Mouse (Mus musculus) lung, postnatal 14 days (tissue): ENCODE results near the gene Gm21915.
A peak's percentile ranks its signal among the peaks of the same experiment; 100 is the strongest.

Experiments
- DNase-seq: peaks from one replicate; pipeline ENCODE4 v3.0.0; 2021

Gm21915 gene

GRCm38 (mm10) chr9:40671323-40671930 is 1.0 kb downstream of the Gm21915 start:
- no peak for DNase-seq

GRCm38 (mm10) chr9:40675203-40675958 is 5.0 kb downstream of the Gm21915 start:
- no peak for DNase-seq

GRCm38 (mm10) chr9:40678653-40679052 is 8.2 kb downstream of the Gm21915 start:
- no peak for DNase-seq

DNA sequence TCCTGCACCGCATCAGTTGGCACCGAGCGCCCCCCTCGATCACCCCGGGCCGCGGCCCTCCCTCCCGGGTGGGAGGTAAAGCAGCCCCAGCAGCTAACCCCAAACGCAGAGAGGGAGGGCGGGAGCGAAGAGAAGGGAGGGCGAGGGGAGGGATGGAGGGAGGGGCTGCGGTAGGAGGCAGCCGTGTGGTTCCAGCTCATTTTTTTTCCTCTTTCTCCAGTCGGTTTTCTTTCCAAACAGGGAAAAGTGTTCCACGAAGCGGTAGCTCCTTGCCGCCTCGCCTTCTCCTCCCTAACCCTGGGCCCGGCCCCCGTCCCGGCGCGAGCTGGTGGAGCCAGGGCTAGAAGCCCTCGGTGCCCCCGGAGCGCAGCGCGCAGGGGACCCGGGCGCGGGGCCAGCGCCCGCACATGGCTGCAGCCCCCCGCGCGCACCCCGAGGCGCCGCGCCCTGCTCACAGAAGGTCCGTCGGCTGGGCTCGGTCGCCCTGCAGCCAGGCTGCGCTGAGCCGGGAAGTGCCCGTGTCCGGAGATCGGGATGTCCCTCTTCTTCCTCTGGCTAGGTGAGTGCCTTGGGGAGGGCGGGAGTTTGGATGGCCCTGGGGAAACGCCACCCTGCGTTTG is 15.5 kb downstream of the Gm21915 start, which contains the start of gene Clmp:
TSS of gene Clmp (plus strand) at position 162 of the 620 bp plus-strand sequence.
- DNase-seq = no peak

GRCm38 (mm10) chr9:40686421-40686899 is 16.0 kb downstream of the Gm21915 start:
- no peak for DNase-seq

GRCm38 (mm10) chr9:40687053-40687452 is 16.6 kb downstream of the Gm21915 start:
- no peak for DNase-seq

DNA sequence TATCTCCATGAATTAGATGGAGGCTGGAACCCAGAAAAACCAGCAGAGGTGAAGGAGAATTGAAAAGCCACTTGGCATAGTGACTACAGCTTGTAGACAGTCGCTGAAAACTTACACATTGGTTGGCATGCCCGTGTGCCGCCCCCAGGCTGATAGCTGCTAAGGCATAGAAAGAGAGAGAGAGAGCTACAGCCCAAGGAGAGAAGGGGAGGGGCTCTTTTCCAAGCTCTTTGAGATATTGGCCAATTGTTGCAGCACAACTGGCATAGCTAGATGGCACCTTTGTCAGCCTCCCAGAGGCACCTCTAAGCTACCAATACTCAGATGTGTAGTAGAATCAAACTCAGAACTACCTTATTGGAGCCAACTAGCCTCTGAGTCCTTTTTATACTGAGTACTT is 17.1 kb downstream of the Gm21915 start:
- DNase-seq = no peak

- no peak for DNase-seq
These were observed 20.1 kb downstream of the Gm21915 start for GRCm38 (mm10) chr9:40690511-40690910.

DNA sequence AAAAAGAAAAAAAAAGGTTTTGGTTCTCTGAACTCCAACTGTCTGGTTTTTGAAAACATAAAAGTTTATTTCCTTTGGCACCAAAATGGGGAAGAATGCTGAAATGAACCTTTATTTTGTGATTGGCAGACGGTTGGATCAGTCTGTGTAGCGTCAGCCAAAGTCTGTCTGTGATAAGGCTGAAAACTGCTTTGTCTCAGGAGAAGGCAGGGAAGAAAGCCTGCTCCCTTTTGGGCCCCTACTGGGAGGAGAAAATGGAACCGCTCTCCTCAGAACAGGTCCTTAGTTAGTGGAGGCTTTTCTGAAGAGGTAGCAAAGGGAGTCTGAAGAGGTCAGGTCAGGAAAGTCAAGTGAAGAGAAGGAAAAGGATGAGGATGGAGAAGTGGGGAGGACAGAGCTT is 22.6 kb downstream of the Gm21915 start:
- DNase-seq = no peak

- DNase-seq = no peak
These were observed 23.4 kb downstream of the Gm21915 start for GRCm38 (mm10) chr9:40693768-40694167.

DNA sequence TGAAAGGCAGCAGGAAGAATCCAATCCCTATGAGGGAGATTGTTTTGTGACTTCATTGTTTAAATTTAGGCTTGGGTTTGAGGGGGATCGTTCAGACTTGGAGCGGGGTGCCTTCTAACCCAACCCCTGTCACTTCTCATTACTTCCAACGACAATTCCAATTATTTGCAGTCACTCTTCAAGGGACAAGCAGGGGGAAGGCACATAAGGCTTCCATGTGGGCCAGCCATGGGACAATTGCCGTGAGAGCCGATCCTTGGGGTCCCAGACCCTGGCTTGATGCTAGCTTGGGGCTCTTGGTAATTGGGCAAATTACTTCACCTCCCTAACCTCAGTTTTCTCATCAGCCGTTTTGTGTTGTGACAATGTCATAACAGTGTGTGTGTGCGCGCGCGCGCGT is 23.9 kb downstream of the Gm21915 start:
- no peak for DNase-seq

DNA sequence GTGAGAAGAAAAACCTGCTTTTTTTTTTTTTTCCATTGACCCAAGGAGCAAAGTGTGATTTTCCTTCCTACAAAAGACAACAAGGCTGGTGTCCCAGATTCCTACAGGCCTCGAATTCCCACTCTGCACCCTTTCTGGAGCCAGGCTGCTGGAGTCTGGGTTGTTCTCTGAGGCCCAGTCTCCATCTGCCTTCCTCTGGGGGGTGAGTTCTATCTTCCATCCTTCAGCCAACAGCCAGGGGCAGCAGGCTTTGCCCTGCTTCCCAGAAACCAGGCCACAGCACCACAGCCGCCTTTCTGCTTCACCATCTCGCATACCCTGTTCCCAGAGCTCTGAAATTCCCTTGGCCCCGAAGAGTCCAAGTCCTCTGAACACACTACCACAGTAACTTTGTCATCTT is 25.7 kb downstream of the Gm21915 start:
- no peak for DNase-seq

DNA sequence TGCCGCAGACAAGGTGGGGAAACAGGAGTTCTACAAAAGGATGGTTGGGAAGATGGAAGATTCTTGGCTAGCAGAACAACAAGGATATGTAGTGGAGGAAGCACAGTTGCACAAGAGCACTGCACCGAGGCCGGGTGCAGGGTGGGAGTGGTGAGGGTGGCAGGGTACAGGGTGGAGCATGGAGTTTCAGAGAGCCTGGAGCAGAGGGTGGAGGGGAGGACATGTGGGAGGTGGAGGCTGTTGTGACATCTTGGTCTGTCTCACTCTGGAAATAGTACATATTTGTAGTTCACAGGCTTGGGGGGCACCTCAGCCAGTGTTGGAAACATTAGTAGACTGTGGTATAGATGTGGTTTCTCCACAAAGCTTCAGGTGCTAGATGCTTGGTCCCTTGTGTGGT is 28.8 kb downstream of the Gm21915 start:
- DNase-seq = no peak

DNA sequence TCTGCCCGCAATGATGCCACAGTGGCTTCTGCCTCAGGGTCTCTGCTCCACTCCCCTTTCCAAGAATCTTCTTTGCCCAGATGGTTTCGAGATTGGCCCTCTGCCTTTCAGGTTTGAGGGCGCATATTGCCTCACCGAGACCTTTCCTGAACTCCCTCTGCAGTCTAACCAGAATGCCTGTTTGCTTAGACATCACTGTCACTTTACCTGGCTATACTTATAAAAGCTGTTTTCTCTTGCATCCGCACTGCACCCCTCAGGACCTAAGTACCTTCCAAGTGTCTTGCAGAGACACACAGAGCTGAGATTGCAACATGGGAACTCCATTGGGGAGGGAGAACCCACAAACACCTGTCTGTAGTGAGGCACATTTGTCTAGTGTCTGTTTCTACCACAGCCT is 29.8 kb downstream of the Gm21915 start:
- DNase-seq = no peak

DNA sequence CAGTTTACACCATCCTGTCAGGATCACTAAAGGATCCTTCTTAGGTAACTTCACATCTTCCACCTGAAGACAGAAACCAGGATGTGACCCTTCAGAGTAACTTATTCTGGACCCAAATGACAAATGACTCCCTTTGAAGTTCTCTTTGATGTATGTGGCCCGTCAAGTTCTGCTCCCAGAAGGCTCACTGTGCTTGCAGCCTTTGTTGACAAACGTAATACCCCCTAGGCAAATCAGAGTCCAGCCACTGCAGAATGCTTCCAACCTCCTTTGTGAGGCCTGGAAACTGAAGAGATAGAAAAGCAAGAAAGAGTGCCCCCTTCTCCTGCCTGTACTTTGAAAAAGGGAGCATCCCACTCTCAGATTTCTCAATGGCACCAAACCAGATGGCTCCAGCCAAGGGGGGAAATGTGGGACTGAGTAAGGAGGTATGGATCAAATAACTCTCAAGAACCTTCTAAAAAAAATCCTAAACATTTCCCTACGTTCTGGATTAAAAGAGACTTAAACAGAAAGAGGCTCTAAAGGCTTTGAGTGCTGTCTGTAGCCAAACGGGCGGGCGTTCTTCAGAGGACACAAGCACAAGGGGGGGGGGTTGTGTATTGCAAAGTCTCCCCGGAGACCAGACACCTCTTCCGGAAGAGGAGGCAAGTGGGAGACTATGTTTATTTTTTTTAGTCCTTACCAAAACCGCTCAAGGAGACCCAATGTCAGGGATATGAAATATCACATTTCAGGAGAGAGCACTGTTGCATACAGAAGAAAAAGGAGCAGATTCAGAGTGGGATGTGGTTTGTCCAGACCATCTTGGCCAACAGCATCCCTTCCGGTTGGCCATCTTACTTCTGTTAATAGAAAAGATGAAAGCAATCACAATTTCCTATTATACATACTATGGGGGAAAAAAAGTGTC is 34.2 kb downstream of the Gm21915 start:
- no peak for DNase-seq

DNA sequence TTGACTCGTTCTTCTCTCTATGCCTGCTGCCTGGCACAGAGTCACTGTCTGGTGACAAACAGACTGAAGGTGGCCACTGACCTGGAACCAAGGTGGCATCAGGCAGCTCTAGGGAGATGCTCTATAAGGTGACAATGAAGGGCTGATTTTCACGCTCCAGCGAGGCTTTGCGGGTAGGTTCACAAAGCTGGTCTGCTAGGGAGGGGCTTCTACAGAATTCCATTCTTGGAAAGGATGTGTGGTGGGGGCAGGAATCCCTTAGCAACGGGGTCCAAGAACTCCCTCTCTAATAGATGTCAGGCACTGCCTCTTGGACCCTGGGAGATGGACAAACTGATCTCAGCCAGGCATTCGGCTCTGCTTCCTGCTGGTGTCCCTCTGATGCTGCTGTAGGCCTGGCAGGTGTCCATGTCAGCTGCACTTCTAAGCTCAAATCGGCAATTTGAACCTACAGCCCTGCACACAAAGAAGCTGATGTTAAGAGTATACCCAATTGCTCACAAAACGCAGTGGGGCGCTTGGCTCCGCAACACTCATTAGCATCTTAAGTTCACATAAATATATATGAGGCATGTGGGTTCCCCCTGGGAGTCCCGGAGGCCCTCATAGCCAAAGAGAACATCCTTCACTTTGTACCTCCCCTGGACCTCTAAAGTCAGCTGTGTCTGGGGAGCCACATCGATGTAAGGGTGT is 38.2 kb downstream of the Gm21915 start:
- DNase-seq = no peak

GRCm38 (mm10) chr9:40709141-40709537 is 38.7 kb downstream of the Gm21915 start:
- DNase-seq = no peak

GRCm38 (mm10) chr9:40709587-40709986 is 39.2 kb downstream of the Gm21915 start:
- no peak for DNase-seq

DNA sequence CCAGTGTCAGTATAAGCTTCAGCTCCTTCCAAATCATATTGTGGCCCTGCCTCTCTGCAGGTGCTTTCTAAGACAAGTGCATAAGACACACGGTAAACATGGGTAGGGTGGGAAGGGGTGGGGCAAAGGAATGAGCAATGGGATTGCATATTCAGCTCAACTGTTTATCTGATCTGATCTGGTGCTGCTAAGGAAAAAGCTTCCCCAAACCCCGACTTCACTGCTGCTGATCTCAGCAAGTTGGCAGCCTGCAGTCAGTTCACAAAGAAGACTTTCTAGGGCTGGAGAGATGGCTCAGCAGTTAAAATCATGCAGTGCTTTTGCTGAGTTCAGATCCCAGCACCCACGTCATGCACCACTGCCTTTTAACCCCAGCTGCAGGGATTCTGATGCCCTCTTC is 39.6 kb downstream of the Gm21915 start:
- no peak for DNase-seq

DNA sequence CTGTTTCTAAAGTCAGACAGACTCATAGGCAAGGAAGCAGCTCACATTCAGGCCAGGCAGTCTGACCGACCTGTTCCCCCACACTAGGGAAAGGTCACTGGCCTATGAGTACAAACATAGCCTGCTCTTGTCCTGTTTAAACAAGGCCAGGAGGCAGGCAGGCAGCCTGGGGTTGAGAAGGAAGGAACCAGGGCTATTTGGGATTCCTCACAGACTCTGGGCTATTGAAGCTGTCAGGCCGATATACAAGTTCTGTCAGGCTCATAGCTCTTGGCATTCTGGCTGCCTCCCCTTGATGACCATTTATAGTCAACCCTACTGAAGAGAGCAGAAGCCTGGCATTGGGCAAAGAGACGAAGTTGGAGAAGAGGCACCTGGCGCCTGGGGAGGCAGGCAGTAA is 41.2 kb downstream of the Gm21915 start:
- no peak for DNase-seq

- DNase-seq = peak; percentile 17
These were observed 46.9 kb downstream of the Gm21915 start for GRCm38 (mm10) chr9:40717182-40717874.

GRCm38 (mm10) chr9:40717875-40718185 is 47.4 kb downstream of the Gm21915 start:
- no peak for DNase-seq
